Mouse (Mus musculus): ENCODE measurements around the gene Ncbp1.

- TF ChIP-seq POLR2A (IDR thresholded peaks at IDR 0.05; ENCODE audit: extremely low read depth, insufficient read depth, low read length): no peak
- no peak for TF ChIP-seq CTCF (IDR thresholded peaks at IDR 0.05; ENCODE audit: low read depth, low read length)
Observed at GRCm38 (mm10) chr4:46110084-46110483, 28.3 kb upstream of the Ncbp1 start.

Data from liver, adult 2 months (tissue).